Mouse (Mus musculus) urinary bladder, postnatal 10 days (tissue): ENCODE results near the gene Vps52.
"Not testable (repeated sequence)": the region's sequence is repeated elsewhere in the genome, so short reads cannot be mapped to it uniquely, and the experiment has no call there.

Source experiments
- DNase-seq: peaks from one replicate; pipeline ENCODE4 v3.0.0; 2022; ENCODE audit warnings: low spot score

Gene Vps52

DNA sequence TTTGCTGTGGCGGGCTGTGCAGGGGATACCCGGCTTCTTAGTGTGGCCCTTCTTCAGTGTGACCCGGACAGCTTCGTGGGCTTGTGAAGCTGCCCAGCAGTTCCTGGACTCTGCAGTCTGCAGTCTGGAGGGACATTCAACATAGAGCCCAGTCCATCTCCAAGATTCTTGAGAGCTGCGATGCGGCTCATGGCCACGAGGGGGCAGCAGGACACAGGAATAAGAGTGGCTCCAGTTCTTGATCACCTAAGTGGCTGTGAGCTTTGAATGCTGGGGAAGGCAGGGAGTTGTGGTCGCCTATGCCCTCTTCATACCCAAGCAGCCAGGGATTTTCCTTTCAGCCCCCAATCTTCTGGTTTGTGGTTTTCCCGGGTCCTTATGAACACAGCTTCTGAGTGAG is 12.9 kb downstream of the Vps52 start:
- DNase-seq: no peak

DNA sequence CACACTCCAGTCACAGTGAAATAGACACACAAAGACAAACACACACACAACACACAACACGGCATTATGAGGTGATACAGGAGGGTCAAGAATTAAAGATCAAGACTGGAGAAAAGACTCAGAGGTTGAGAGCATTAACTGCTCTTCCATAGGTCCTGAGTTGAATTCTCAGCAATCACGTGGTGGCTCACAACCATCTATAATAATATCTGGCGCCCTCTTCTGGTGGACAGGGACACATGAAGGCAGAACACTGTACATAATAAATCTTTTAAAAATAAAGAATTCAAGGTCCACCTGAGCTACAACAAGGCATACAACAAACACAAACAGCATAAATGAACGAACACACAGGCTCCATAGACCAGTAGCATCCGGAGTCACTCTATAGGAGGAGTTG is 13.3 kb downstream of the Vps52 start:
- no peak for DNase-seq

DNA sequence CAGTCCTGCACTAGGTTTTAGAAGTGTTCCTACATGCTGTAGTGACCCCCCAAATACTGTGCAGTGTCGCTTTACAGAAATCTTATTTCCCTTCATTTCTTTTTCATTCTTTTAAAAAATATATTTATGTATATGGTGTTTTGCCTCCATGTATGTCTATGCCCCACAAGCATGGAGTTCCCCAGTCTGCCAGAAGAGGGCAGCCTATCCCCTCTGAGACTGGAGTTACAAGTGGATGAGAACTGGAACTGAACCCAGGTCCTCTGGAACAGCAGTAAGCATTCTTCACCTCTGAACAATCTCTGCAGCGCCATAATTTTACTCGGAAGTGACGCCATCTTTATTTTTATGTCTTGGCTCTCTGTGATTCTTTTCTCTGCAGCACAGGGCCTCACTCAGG is 13.8 kb downstream of the Vps52 start:
- no peak for DNase-seq

DNA sequence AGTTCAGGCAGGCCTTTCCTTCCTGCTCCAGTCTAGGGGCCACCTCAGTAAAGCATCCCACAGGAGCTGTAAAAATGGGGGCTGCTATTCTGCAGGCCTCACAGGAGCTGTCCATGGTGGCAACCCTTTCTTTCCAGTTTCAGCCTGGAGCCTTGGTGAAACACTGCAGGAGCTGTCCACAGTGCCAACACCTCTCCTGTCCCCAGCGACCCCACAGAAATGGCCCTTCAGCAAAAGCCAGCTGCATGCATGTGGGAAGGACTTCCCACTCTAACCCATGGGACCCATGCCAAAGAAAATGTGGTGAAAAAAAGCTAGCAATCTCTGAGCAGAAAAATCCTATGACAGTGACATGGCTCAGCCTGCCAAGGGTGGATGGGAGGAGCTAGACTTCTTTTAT is 17.1 kb downstream of the Vps52 start:
- DNase-seq: no peak

DNA sequence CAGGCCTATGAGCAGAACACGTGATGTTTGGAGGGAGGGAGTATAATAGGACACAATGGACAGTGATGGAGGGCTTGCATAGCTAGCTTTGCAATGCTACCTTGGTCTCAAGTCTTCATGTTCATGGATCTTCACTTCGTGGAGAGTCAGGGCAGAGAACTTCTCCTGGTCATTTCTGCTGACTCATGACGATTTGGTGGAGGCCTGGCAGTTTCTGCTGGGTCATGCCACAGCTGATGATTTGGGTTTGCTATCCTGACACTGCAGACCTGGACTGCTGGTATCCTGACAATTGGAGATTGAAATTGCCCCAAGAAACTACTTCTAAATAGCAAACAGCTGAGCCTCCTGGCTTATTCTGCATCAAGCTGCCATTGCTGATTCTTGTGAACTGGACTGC is 18.0 kb downstream of the Vps52 start:
- DNase-seq: no peak

DNA sequence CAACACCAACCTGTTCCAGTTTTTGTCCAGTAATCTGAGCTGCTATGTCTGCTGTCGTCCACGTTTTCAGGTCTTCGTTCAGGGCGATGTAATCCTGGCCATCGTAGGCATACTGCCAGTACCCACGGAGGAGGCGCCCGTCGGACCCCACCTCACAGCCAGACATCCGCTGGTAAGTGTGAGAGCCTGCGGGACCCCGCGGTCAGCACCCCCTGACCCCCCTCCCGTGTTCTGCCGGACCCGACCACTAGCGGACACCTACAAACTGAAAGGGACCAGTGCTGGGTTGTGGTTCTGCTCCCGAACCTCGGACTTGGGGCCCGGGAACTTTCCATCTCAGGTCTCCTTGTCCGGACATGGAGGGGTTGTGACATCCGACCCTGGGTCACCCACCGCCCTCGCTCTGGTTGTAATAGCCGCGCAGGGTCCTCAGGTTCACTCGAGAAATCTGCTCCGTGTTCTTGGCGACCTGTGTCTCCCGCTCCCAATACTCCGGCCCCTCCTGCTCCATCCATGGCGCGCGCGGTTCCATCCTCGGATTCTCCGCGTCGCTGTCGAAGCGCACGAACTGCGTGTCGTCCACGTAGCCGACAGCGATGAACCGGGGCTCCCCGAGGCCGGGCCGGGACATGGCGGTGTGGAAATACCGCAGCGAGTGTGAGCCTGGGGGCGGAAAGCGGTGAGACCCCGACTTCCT is 22.4 kb downstream of the Vps52 start:
- no peak for DNase-seq

DNA sequence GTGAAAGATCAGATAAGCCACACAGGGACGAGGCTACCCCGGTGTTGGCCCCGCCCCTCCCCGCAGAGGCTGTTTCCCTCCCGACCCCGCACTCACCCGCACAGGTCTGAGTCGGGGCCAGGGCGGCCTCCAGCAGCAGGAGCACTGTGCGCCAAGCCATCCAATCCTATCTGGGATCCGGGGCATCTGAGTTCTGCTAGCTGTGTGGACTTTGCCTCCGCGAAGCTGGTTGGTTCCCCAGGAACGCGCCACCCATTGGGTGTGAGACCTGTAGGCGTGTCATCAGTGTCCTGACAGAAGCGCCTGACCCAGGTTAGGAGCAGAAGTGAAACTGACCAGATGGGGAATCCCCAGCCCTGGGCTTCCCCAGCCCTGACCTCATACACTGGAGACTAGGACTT is 23.0 kb downstream of the Vps52 start:
- DNase-seq: no peak

DNA sequence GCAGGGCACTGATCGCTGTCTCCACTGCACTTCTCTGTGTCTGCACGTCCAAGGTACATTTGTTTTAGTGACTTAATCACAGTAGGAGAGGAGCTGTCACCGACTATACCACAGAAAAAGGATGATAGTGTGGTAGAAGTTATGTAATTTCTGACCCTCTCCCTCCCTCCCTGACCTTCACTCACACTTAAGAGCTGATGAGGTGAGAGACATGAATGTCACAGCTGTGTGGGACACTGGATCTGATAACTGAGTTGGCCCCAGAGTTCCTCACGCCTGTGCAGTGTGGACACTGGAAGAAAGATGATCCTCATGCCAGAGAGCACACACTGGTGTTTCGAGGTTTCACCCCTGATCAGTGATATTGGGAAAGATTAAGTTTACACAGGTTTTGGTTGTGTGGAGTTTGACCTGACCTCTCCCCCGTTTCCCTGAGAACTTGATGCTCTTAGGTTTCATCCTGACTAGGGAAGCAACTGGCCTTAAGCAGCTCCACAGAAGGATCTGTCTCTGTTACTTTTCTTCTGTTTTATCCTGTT is 24.0 kb downstream of the Vps52 start:
- DNase-seq: no peak

DNA sequence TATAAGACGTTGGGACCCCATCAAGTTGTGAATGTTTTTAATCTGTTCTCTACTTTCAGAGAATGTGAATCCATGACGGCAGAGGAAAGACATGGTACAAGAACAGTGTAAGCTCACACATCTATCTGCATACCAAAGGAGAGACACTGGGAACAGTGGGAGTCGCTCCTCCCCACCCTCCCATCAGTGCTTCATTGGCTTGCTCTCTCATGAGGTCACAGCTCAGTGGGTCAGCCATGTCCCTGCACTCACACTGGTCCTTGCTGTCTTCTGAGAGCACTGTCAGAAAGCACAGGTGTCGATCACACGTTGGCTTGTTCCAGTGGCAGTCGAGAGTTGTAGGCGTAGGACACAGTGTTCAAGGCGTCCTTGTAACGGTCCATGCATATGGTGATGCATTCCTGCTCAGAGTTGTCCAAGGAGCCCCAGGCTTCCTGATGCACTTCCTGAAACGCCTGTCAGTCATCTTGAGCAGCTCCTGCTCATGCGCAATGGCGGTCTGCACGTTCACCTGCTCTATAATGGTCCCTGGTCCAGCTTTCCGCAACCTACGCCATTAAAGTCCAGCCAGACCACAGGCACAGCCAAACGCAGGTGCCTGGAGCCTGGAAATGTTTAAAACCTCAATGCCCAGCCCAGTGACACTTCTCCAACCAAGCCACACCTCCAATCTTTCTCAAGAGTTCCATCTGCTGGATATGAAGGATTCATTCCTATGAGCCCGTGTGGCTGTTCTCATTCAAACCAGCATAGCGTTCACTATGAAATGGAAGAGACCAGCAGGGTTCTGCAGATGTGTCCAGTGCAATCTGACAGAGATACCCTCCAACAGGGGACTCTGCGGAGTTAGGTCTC is 24.8 kb downstream of the Vps52 start:
- DNase-seq: no peak

DNA sequence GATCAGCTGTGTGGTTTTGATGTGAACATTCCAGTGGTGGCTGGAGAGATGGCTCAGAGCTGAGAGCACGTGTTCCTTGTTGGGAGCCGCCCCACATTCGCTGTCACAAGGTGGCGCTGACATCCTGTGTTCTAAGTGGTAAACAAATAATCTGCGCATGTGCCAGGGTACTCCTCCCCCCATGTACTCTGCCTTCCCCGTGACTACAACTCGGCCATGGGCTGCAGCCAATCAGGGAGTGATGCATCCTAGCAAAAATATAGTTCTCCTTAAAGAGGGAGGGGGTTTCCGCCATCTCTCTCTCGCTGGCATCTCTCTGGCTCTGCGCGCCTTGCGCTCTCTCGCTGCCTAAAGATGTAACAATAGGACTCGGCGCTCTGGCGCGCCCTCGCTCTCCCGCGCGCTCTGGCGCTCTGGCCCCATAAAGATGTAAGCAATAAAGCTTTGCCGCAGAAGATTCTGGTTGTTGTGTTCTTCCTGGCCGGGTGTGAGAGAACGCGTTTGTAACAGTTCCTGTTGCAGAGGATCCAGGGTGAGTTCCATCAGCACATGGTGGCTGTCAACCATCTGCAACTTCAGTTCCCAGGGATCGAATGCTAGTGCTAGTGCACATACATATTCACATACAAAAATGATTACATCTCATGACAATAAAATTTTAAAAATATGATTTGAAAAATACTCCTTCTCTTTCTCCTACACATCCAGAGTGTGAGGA is 25.7 kb downstream of the Vps52 start:
- peak; percentile 47 for DNase-seq

DNA sequence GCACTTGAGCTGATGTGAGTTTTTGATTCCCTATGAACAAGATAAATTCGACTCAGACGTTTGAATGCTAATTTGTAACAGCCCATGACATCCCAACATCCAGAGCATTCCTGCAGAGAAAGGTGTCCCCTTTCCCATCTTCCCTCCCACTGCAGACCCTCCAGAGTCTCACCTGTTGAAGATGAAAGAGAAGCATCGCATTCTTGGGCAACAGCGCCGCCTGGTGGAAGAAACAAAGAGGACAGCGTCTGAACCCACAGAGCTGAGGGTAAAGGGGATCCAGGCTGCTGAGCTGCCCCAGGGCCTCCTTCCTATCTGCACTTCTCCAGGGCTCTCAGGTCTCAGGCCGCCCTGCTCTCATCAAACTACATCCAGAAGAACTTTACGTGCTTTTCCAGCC is 26.5 kb downstream of the Vps52 start:
- not testable (repeated sequence) for DNase-seq

DNA sequence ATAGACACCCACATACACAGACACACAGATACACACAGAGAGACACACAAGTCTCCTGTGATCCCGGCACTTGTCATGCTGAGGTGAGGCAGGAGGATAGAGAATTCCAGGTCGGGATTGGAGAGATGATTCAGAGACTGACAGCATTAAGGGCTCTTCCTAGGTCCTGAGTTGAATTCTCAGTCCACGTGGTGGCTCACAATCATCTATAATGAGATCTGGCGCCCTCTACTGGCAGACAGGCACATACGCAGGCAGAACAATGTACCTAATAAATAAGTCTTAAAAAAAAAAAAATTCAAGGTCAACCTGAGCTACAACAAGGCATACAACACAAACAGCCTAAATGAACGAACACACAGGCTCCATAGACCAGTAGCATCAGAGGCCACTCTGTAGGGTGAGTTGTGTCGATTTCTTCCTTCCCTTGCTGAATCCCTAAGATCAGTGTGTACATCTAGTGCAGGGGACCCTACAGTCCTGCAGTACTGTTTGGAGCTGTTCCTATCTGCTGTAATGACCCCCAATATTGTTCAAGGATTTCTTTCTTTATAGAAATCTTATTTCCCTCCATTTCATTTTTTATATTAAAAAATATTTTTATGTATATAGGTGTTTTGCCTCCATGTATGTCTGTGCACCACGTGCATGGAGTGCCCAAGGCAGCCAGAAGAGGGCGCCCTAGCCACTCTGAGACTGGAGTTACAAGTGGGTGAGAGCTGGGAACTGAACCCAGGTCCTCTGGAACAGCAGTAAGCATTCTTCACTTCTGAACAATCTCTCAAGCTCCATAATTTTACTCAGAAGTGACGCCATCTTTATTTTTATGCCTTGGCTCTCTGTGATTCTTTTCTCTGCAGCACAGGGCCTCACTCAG is 36.4 kb downstream of the Vps52 start:
- DNase-seq: no peak

DNA sequence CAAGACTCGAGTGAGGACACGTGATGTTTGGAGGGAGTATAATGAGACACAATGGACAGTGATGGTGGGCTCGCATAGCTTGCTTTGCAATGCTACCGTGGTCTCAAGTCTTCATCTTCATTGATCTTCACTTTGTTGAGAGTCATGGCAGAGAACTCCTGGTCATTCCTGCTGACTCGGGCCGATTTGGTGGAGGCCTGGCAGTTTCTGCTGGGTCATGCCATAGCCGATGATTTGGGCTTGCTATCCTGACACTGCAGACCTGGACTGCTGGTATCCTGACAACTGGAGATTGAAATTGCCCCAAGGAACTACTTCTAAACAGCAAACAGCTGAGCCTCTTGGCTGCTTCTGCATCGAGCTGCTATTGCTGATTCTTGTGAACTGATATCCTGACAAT is 39.3 kb downstream of the Vps52 start:
- DNase-seq: no peak

DNA sequence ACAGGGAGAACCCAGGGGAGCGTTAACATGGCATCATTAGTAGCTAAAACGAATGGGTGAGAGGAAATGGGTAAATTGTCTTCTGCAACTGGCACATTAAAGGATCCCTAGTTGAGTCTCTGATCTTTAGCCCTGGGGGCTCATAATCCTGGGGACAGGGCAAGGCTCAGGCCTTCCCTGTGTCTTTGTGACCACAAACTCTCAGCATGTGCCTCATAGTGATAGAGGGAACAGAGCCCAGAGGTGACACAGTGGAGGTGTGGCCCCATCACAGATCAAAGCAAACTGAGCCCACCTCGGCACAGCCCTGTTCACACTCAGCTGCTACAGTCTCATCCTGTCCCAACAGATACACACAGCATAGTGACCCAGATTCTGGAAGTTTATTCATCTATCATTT is 40.0 kb downstream of the Vps52 start:
- no peak for DNase-seq

DNA sequence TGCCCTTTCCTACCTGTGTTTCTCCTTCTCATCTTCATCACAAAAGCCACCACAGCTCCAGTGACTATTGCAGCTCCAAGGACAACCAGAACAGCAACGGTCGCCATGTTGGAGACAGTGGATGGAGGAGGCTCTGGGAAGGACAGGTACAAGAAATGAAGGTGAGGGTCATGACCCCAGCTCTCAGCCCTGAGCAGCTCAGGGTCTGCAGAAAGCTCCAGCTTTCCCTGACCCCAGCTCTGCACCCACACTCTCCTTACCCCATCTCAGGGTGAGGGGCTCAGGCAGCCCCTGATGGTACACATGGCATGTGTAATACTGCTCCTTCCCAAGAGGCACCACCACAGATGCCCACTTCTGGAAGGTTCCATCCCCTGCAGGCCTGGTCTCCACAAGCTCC is 41.4 kb downstream of the Vps52 start:
- not testable (repeated sequence) for DNase-seq

DNA sequence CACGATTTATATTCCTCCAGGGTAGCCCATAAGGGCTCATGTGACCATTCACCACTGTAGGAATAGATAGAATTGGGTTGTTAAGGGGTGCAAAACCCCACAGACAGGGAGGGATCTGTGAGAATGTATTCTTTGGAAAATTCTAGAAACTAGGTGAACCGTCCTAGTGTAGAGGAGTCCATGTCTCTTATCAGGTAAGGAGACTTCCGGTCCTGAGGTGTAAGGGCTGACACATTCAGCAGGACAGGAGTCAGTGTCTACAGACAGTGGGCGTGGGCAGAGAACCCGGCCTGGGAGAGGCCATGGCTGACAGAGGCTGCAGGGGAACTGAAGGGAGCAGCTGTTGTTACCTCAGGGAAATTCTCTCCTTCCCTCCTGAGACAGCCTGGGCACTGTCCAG is 43.1 kb downstream of the Vps52 start:
- not testable (repeated sequence) for DNase-seq

DNA sequence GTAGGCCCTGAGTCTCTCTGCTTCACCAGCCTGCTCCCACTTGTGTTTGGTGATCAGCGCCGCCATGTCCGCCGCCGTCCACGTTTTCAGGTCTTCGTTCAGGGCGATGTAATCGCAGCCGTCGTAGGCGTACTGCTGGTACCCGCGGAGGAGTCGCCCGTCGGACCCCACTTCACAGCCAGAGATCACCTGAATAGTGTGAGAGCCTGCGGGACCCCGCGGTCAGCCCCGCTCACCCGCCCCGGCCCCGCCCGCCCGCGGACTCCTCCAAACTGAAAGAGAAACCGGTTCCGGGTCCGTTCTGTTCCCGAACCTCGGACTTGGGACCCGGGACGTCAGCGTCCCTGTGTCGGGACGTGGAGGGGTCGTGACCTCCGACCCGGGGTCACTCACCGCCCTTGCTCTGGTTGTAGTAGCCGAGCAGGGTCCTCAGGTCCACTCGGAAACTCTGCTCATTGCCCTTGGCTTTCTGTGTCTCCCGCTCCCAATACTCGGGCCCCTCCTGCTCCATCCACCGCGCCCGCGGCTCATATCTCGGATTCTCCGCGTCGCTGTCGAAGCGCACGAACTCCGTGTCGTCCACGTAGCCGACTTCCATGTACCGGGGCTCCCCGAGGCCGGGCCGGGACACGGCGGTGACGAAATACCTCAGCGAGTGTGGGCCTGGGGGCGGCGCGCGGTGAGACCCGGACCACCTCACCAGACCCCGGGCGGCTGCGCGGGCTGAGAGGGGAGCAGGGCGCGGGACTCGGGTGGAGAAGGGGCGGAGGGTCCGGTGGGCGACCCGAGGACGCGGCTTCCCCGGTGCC is 43.9 kb downstream of the Vps52 start:
- no peak for DNase-seq

DNA sequence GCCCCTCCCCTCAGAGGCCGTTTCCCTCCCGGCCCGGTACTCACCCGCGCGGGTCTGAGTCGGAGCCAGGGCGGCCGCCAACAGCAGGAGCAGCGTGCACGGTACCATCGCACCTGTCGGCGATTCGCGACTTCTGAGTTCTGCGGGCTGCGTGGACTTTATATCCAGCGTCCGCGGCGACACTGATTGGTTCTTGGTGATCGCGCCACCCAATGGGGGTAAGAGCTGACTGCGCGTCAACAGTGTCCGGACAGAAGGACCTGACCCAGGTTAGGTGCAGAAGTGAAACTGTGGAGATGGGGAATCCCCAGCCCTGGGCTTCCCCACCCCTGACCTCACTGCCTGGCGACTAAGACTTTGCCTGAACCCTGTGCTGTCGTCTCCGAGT is 44.5 kb downstream of the Vps52 start, which contains the start of gene H2-K1:
Gene H2-K1, minus strand, starts transcription at position 198 of the 388 bp plus-strand sequence.
- peak; percentile 58 for DNase-seq

DNA sequence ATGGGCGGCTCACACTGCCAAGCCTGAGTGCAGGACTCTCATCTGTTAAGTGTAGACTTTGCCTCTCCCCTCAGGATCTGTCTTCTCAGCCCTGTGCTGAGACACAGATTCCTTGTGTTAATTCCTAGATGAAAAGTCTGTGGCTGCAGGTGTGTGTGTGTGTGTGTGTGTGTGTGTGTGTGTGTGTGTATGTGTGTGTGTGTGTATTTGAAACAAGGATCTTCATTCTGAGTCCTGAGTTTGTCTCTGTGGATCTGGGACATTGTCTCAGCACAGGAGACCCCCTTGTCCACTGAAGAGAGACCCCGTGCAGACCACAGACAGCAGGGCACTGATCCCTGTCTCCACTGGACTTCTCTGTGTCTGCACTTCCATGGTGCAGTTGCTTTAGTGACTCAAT is 45.2 kb downstream of the Vps52 start:
- DNase-seq: not testable (repeated sequence)

DNA sequence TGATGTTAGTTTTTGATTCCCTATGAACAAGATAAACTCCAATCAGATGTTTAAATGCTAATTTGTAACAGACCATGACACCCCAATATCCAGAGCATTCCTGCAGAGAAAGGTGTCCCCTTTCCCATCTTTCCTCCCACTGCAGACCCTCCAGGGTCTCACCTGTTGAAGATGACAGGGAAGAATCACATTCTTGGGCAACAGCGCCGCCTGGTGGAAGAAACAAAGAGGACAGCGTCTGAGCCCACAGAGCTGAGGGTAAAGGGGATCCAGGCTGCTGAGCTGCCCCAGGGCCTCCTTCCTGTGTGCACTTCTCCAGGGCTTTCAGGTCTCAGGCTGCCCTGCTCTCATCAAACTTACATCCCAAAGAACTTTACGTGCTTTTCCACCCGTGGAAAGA is 47.8 kb downstream of the Vps52 start:
- DNase-seq: no peak

DNA sequence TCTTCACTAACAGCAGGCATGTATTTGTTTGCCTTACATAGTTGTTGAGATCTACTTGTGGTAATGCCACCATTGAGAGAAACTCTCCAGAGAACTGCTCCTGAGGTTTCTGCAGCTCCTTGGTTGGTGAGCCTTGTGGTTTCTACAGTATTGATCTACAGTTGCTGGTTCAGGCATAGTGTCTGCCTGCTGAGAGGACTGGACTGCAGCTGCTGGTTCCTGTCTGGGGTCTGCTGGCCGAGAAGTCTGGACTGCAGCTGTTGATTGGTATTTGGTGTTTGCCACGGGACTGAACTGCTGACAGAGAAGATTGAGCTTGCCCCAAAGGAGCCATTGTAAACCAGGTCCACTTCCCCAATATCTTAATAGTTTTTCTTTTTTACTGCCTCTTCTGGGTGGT is 51.0 kb downstream of the Vps52 start:
- DNase-seq: no peak
